Mouse (Mus musculus): ENCODE measurements around the gene Olfr548-ps1. TPM values are rescaled to one million over a fixed set of nuclear protein-coding genes. Genes with fewer than 3 reads are reported as not detected.

Olfr548-ps1 gene
- polyA plus RNA-seq, 1 experiment from 2014 or later, result not detected

Other genes with a start within 250 kb of the Olfr548-ps1 start
- gene Rrm1, start 99.2 kb upstream of the Olfr548-ps1 start, polyA plus RNA-seq (2014; fragmentation: Nextera tagmentation; extraction: Ambion mirVana), result 274 and 290 TPM in 2 replicates
- gene Olfr543, start 59.2 kb upstream of the Olfr548-ps1 start, polyA plus RNA-seq (2014; fragmentation: Nextera tagmentation; extraction: Ambion mirVana), result 1.0 and 1.5 TPM in 2 replicates
- gene Olfr544, start 52.6 kb upstream of the Olfr548-ps1 start, polyA plus RNA-seq (2014; fragmentation: Nextera tagmentation; extraction: Ambion mirVana), result 0.11 and 0.40 TPM in 2 replicates
- gene Olfr545, start 41.3 kb upstream of the Olfr548-ps1 start, polyA plus RNA-seq (2014; fragmentation: Nextera tagmentation; extraction: Ambion mirVana), result 0.09 and 0.12 TPM in 2 replicates
- gene Olfr547, start 6.1 kb upstream of the Olfr548-ps1 start, polyA plus RNA-seq (2014; fragmentation: Nextera tagmentation; extraction: Ambion mirVana), result not detected in 2 replicates
- gene Olfr549, start 9.0 kb downstream of the Olfr548-ps1 start, polyA plus RNA-seq (2014; fragmentation: Nextera tagmentation; extraction: Ambion mirVana), result not detected in 2 replicates
- 0.16 and 0.25 TPM in 2 replicates for gene Trim21, start 24.6 kb downstream of the Olfr548-ps1 start, polyA plus RNA-seq (2014; fragmentation: Nextera tagmentation; extraction: Ambion mirVana)
- gene Olfr550, start 30.5 kb downstream of the Olfr548-ps1 start, polyA plus RNA-seq (2014; fragmentation: Nextera tagmentation; extraction: Ambion mirVana), result not detected in 2 replicates
- not detected in 2 replicates for gene Olfr551, start 51.0 kb downstream of the Olfr548-ps1 start, polyA plus RNA-seq (2014; fragmentation: Nextera tagmentation; extraction: Ambion mirVana)
- gene Olfr552, start 56.9 kb downstream of the Olfr548-ps1 start, polyA plus RNA-seq (2014; fragmentation: Nextera tagmentation; extraction: Ambion mirVana), result not detected in 2 replicates
- not detected in 2 replicates for gene Olfr553, start 77.3 kb downstream of the Olfr548-ps1 start, polyA plus RNA-seq (2014; fragmentation: Nextera tagmentation; extraction: Ambion mirVana)
- not detected in 2 replicates for gene Olfr554, start 97.5 kb downstream of the Olfr548-ps1 start, polyA plus RNA-seq (2014; fragmentation: Nextera tagmentation; extraction: Ambion mirVana)
- not detected in 2 replicates for gene Olfr555, start 117.9 kb downstream of the Olfr548-ps1 start, polyA plus RNA-seq (2014; fragmentation: Nextera tagmentation; extraction: Ambion mirVana)
- gene Olfr556, start 124.0 kb downstream of the Olfr548-ps1 start, polyA plus RNA-seq (2014; fragmentation: Nextera tagmentation; extraction: Ambion mirVana), result not detected in 2 replicates
- gene Trim68, start 146.4 kb downstream of the Olfr548-ps1 start, polyA plus RNA-seq (2014; fragmentation: Nextera tagmentation; extraction: Ambion mirVana), result 11.0 and 12.0 TPM in 2 replicates
- gene Olfr557, start 155.0 kb downstream of the Olfr548-ps1 start, polyA plus RNA-seq (2014; fragmentation: Nextera tagmentation; extraction: Ambion mirVana), result not detected in 2 replicates
- not detected in 2 replicates for gene Olfr558, start 161.3 kb downstream of the Olfr548-ps1 start, polyA plus RNA-seq (2014; fragmentation: Nextera tagmentation; extraction: Ambion mirVana)
- gene Olfr33, start 178.2 kb downstream of the Olfr548-ps1 start, polyA plus RNA-seq (2014; fragmentation: Nextera tagmentation; extraction: Ambion mirVana), result not detected in 2 replicates
- not detected in 2 replicates for gene Olfr559, start 186.6 kb downstream of the Olfr548-ps1 start, polyA plus RNA-seq (2014; fragmentation: Nextera tagmentation; extraction: Ambion mirVana)
- not detected in 2 replicates for gene Olfr560, start 218.5 kb downstream of the Olfr548-ps1 start, polyA plus RNA-seq (2014; fragmentation: Nextera tagmentation; extraction: Ambion mirVana)
- gene Olfr78, start 218.6 kb downstream of the Olfr548-ps1 start, polyA plus RNA-seq (2014; fragmentation: Nextera tagmentation; extraction: Ambion mirVana), result not detected in 2 replicates
- gene Olfr561, start 230.3 kb downstream of the Olfr548-ps1 start, polyA plus RNA-seq (2014; fragmentation: Nextera tagmentation; extraction: Ambion mirVana), result not detected in 2 replicates